In the genomic region with DNA sequence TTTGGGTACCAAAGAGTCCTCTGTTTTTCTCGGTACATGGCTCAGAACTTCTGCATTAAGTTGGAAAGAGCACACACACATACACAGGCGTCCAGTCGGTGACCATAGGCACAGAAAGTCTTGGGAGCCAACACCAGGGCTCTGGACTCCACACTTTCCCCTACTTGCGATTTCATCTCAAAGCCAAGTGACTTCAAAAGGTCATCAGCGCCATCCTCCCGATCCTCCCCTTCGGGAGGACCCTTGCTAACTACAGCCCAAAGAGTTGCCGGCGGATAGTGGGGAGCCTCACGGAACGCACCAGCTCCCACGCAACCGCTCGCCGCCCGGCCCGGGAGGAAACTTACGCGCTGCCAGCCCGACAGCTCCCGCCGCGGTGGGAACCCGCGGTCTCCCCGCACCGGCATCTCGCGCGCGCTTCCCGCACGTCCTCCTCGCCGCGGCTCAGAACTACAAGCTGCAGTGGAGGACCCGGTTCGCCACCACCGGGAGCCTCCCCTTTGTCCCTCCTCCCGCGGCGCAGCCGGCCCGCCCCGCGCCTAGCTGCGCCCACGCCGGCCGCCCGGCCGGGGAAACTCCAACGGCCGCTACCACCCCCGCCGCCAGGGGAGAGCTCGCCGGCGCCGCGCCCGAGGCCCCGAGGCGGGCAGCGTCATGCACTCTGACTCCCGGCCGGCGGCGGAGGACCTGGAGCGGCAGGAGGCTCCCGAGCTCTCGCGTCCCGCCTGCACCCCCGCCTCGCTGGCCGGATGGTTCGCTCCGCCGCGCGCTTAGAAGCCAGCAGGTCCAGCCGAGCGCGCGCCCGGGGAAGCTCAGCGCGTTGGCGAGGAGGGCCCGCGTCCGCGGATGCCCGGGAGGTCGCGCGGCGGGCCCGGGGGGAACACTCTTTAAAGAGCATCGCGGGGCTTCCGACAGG, we compare ENCODE assay signal across 9 mouse cellular contexts. TPM values are rescaled to one million over a fixed set of nuclear protein-coding genes. Genes with fewer than 3 reads are reported as not detected.
DNase-seq lines count a peak whose midpoint lies in the region; ATAC-seq lines count a peak whose summit lies in the region.
"Had no signal": no experiment of that assay in that cellular context is flagged by ENCODE, and none has a peak within 500 bp of the region (broad histone marks: within the 10 kb centered on the region; RNA-seq: fewer than 3 reads in every experiment).

No protein-coding gene starts in this region.

- H3K4me1 ChIP-seq in embryonic facial prominence, embryonic 14.5 days (ENCODE audit: control insufficient read depth, insufficient read depth, low read length): peaks cover 12% of the 10 kb centered on the region
- H3K4me1 ChIP-seq in heart, embryonic 11.5 days (ENCODE audit: control insufficient read depth, insufficient read depth, low read length): peaks cover 9% of the 10 kb centered on the region
- H3K4me1 ChIP-seq in kidney, embryonic 16.5 days (ENCODE audit: insufficient read depth, low read length): peaks cover 19% of the 10 kb centered on the region

- DNase-seq in 3T3-L1 (ENCODE audit: low read depth, low spot score) (peak; percentile 88), liver (peak; percentile 87)
- DNase-seq in adrenal gland, postnatal 4 days (ENCODE audit: low spot score in 2 of 2): peak; percentile 86 to 90
- DNase-seq in embryonic facial prominence, embryonic 14.5 days (ENCODE audit: low spot score): peak; percentile 95
- DNase-seq in monocyte, adult 2 months (ENCODE audit: low read depth in 1 of 2, low spot score in 2 of 2): peak; percentile 38 to 73
- DNase-seq in spleen, postnatal 36 days (ENCODE audit: low spot score in 2 of 2): peak; percentile 71 to 74

- no peaks in the 10 kb centered on the region for H3K27me3 ChIP-seq in embryonic facial prominence, embryonic 14.5 days (replicated peaks; ENCODE audit: control insufficient read depth, insufficient read depth, low read length)
- no peaks in the 10 kb centered on the region for H3K27me3 ChIP-seq in heart, embryonic 11.5 days (ENCODE audit: control insufficient read depth, insufficient read depth, low read length)
- no peaks in the 10 kb centered on the region for H3K27me3 ChIP-seq in kidney, embryonic 16.5 days (ENCODE audit: insufficient read depth, low read length)

- H3K4me2 ChIP-seq in embryonic facial prominence, embryonic 14.5 days (ENCODE audit: low read depth, low read length): peak overlapping the region; percentile 76
- peak overlapping the region; percentile 76 for H3K4me2 ChIP-seq in heart, embryonic 11.5 days
- peak overlapping the region; percentile 78 for H3K4me2 ChIP-seq in kidney, embryonic 16.5 days (replicated peaks; ENCODE audit: low read depth, low read length)

- H3K4me3 ChIP-seq in embryonic facial prominence, embryonic 14.5 days (ENCODE audit: low read depth, low read length): peak overlapping the region; percentile 70
- peak overlapping the region; percentile 78 for H3K4me3 ChIP-seq in heart, embryonic 11.5 days (ENCODE audit: low read depth, low read length)
- peak overlapping the region; percentile 79 for H3K4me3 ChIP-seq in kidney, embryonic 16.5 days (ENCODE audit: low read length)

- peak overlapping the region; percentile 84 for H3K27ac ChIP-seq in embryonic facial prominence, embryonic 14.5 days (replicated peaks; ENCODE audit: low read depth, low read length)
- H3K27ac ChIP-seq in heart, embryonic 11.5 days (ENCODE audit: low read depth, low read length): peak overlapping the region; percentile 93
- H3K27ac ChIP-seq in kidney, embryonic 16.5 days (ENCODE audit: low read length): peak overlapping the region; percentile 80

- ATAC-seq in embryonic facial prominence, embryonic 14.5 days (ENCODE audit: low read depth): peak; percentile 91
- ATAC-seq in heart, embryonic 11.5 days (replicated peaks; ENCODE audit: insufficient number of reproducible peaks, low FRiP score, low TSS enrichment): peak; percentile 78
- peak; percentile 96 for ATAC-seq in kidney, embryonic 16.5 days (ENCODE audit: low FRiP score, low TSS enrichment)

- WGBS in embryonic facial prominence, embryonic 14.5 days: under 1% methylated on average over 42 of the region's 103 CpGs
- WGBS in heart, embryonic 11.5 days (ENCODE audit: insufficient replicate concordance): under 1% methylated on average over 101 of the region's 103 CpGs
- under 1% methylated on average over 92 of the region's 103 CpGs for WGBS in kidney, embryonic 16.5 days

- H3K9me3 ChIP-seq in embryonic facial prominence, embryonic 14.5 days (ENCODE audit: control insufficient read depth, low read length): no peaks in the 10 kb centered on the region
- H3K9me3 ChIP-seq in heart, embryonic 11.5 days (replicated peaks; ENCODE audit: control insufficient read depth, low read length): no peaks in the 10 kb centered on the region
- no peaks in the 10 kb centered on the region for H3K9me3 ChIP-seq in kidney, embryonic 16.5 days (ENCODE audit: low read length)
- H3K9me3 ChIP-seq: G1E had no signal

- H3K36me3 ChIP-seq in embryonic facial prominence, embryonic 14.5 days (ENCODE audit: control insufficient read depth, insufficient read depth, low read length): no peaks in the 10 kb centered on the region
- H3K36me3 ChIP-seq in heart, embryonic 11.5 days (ENCODE audit: control insufficient read depth, insufficient read depth, low read length): no peaks in the 10 kb centered on the region
- no peaks in the 10 kb centered on the region for H3K36me3 ChIP-seq in kidney, embryonic 16.5 days (ENCODE audit: insufficient read depth, low read length)
- H3K36me3 ChIP-seq: G1E had no signal

- peak overlapping the region; percentile 80 for H3K9ac ChIP-seq in embryonic facial prominence, embryonic 14.5 days (ENCODE audit: low read depth, low read length)
- peak overlapping the region; percentile 89 for H3K9ac ChIP-seq in heart, embryonic 11.5 days (ENCODE audit: low read depth, low read length)
- peak overlapping the region; percentile 88 for H3K9ac ChIP-seq in kidney, embryonic 16.5 days (replicated peaks; ENCODE audit: low read length)

RNA-seq across cellular contexts. Expression of gene Tjp2, which starts 51.0 kb away (rescaled TPM):
- 10 to 100 TPM; 14.5 to 17.3 TPM for total RNA-seq in adrenal gland, postnatal 4 days (2021)
- 14.7 and 16.1 TPM in 2 replicates for polyA plus RNA-seq in embryonic facial prominence, embryonic 14.5 days (2014; fragmentation: Nextera tagmentation; extraction: Ambion mirVana)
- 21.3 and 25.0 TPM in 2 replicates for polyA plus RNA-seq in heart, embryonic 11.5 days (2014; fragmentation: Nextera tagmentation; extraction: Ambion mirVana)
- 31.0 and 33.2 TPM in 2 replicates for polyA plus RNA-seq in kidney, embryonic 16.5 days (2015; fragmentation: Nextera tagmentation; extraction: Ambion mirVana)

Comparison
In these comparisons a context has a peak if more than half of its experiments do, and no peak if none do; other contexts are left out.
1. Peak in every context shown above with its lines: DNase-seq, ATAC-seq, H3K4me3 ChIP-seq and H3K27ac ChIP-seq.